ENCODE assay signal across 25 mouse cellular contexts in the genomic region with DNA sequence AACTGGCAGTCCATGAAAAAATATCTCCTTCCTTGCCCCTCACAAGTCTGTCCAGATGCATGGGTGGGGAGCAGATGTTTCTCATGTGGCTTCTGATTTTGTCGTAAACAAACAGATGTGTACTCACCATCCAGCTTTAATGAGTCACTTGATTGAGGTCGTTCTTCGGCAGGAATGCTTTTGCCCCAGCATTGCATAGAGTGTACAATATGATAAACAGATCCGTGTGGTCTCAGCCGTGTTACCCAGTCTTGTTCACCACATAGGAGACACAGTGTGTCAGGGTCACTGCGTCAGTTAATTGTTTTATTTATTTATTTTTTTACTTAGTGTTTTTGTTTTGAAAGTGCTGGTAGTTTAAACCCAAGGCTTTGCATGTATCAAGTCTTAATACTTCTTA.
A peak's percentile ranks its signal among the peaks of the same experiment; 100 is the strongest.
DNase-seq lines count a peak whose midpoint lies in the region; ATAC-seq and TF ChIP-seq lines count a peak whose summit lies in the region.
"Had no signal": no experiment of that assay in that cellular context is flagged by ENCODE, and none has a peak within 500 bp of the region (broad histone marks: within the 10 kb centered on the region; RNA-seq: fewer than 3 reads in every experiment).

No protein-coding gene starts in this region.

- no peaks in the 10 kb centered on the region for H3K36me3 ChIP-seq in lung, embryonic 14.5 days (ENCODE audit: insufficient read depth)
- no peaks in the 10 kb centered on the region for H3K36me3 ChIP-seq in lung, postnatal 0 days (ENCODE audit: insufficient read depth, low read length)
- no peaks in the 10 kb centered on the region for H3K36me3 ChIP-seq in limb, embryonic 11.5 days (ENCODE audit: control insufficient read depth, insufficient read depth, low read length)
- H3K36me3 ChIP-seq: heart, embryonic 12.5 days; heart, embryonic 15.5 days had no signal

- no peak for TF ChIP-seq EP300 in lung, postnatal 0 days (IDR thresholded peaks at IDR 0.05)

- H3K4me3 ChIP-seq in lung, embryonic 14.5 days (ENCODE audit: low read depth, low read length), result no peak overlapping the region
- H3K4me3 ChIP-seq in lung, postnatal 0 days (ENCODE audit: low read depth, low read length), result no peak overlapping the region
- H3K4me3 ChIP-seq in limb, embryonic 11.5 days (ENCODE audit: low read depth, low read length), result no peak overlapping the region
- H3K4me3 ChIP-seq: embryonic facial prominence, embryonic 13.5 days; gastrocnemius, adult 2 months; heart, embryonic 12.5 days; heart, embryonic 15.5 days; hindbrain, embryonic 10.5 days; hindbrain, embryonic 13.5 days had no signal

- 44% methylated on average over 6 of the region's 6 CpGs for WGBS in lung, embryonic 14.5 days
- WGBS in lung, postnatal 0 days, result 53% methylated on average over 6 of the region's 6 CpGs
- WGBS in limb, embryonic 11.5 days, result 43% methylated on average over 6 of the region's 6 CpGs

- no peak for TF ChIP-seq CTCF in lung, embryonic 14.5 days (IDR thresholded peaks at IDR 0.05; ENCODE audit: low read depth)
- TF ChIP-seq CTCF in lung, postnatal 0 days (IDR thresholded peaks at IDR 0.05), result no peak

- peak; percentile 75 for ATAC-seq in lung, embryonic 14.5 days (ENCODE audit: insufficient read depth)
- ATAC-seq in lung, postnatal 0 days, result peak; percentile 30; the same call in 1 of the 2 replicates
- no peak for ATAC-seq in limb, embryonic 11.5 days (ENCODE audit: insufficient number of reproducible peaks, low FRiP score, low TSS enrichment, low read depth)
- ATAC-seq: CD4-positive, CD25-positive, alpha-beta regulatory T cell, adult 4 months; hindbrain, embryonic 16.5 days had no signal

- H3K27me3 ChIP-seq in lung, embryonic 14.5 days (ENCODE audit: insufficient read depth, low read length), result no peaks in the 10 kb centered on the region
- no peaks in the 10 kb centered on the region for H3K27me3 ChIP-seq in lung, postnatal 0 days (replicated peaks; ENCODE audit: insufficient read depth, low read length)
- no peaks in the 10 kb centered on the region for H3K27me3 ChIP-seq in limb, embryonic 11.5 days (ENCODE audit: control insufficient read depth, insufficient read depth, low read length)
- H3K27me3 ChIP-seq: embryonic facial prominence, embryonic 13.5 days; heart, embryonic 12.5 days; heart, embryonic 15.5 days; hindbrain, embryonic 13.5 days had no signal

- no peak overlapping the region for H3K4me2 ChIP-seq in lung, embryonic 14.5 days
- H3K4me2 ChIP-seq in lung, postnatal 0 days (replicated peaks; ENCODE audit: low read depth, low read length), result no peak overlapping the region
- no peak overlapping the region for H3K4me2 ChIP-seq in limb, embryonic 11.5 days (ENCODE audit: low read depth, severe bottlenecking)
- H3K4me2 ChIP-seq: embryonic facial prominence, embryonic 13.5 days; heart, embryonic 12.5 days; heart, embryonic 15.5 days; hindbrain, embryonic 13.5 days had no signal

- H3K27ac ChIP-seq in lung, embryonic 14.5 days (ENCODE audit: low read depth), result no peak overlapping the region
- H3K27ac ChIP-seq in lung, postnatal 0 days (ENCODE audit: low read length), result no peak overlapping the region
- H3K27ac ChIP-seq in limb, embryonic 11.5 days (replicated peaks; ENCODE audit: low read depth, low read length), result no peak overlapping the region
- H3K27ac ChIP-seq: embryonic facial prominence, embryonic 13.5 days; gastrocnemius, adult 2 months; heart, embryonic 15.5 days; hindbrain, embryonic 10.5 days; hindbrain, embryonic 13.5 days had no signal

- no peak overlapping the region for H3K9ac ChIP-seq in lung, embryonic 14.5 days
- no peak overlapping the region for H3K9ac ChIP-seq in lung, postnatal 0 days (replicated peaks; ENCODE audit: low read depth)
- no peak overlapping the region for H3K9ac ChIP-seq in limb, embryonic 11.5 days (ENCODE audit: low read length)
- H3K9ac ChIP-seq: embryonic facial prominence, embryonic 13.5 days; heart, embryonic 12.5 days; heart, embryonic 15.5 days; hindbrain, embryonic 13.5 days had no signal

- H3K4me1 ChIP-seq in lung, embryonic 14.5 days (ENCODE audit: insufficient read depth), result no peaks in the 10 kb centered on the region
- no peaks in the 10 kb centered on the region for H3K4me1 ChIP-seq in lung, postnatal 0 days (ENCODE audit: insufficient read depth, low read depth, low read length)
- no peaks in the 10 kb centered on the region for H3K4me1 ChIP-seq in limb, embryonic 11.5 days (ENCODE audit: control insufficient read depth, insufficient read depth, low read length)
- H3K4me1 ChIP-seq: hindbrain, embryonic 10.5 days had no signal

- peak; percentile 41 for DNase-seq in lung, embryonic 14.5 days
- DNase-seq in lung, adult 18-20 months, result no peak
- peak; percentile 22 for DNase-seq in lung, postnatal 0 days (ENCODE audit: low spot score)
- no peak for DNase-seq in lung, postnatal 10 days
- peak; percentile 49 for DNase-seq in forelimb bud, embryonic 11.5 days (ENCODE audit: low read depth, low spot score)
- peak; percentile 27 for DNase-seq in limb, embryonic 11.5 days (ENCODE audit: low spot score)
- no peak for DNase-seq in kidney, adult 9 months
- DNase-seq: adrenal gland, adult 2 months; adrenal gland, postnatal 14 days; cerebellum, adult 11 months; cerebellum, adult 2 months; cerebellum, adult 9-11 months; cerebellum, postnatal 25 days; gastrocnemius, adult 2 months; gastrocnemius, postnatal 14 days; heart, adult 11 months; heart, postnatal 10 days; heart, postnatal 36 days had no signal

- H3K9me3 ChIP-seq in lung, embryonic 14.5 days (ENCODE audit: low read depth, low read length), result no peaks in the 10 kb centered on the region
- no peaks in the 10 kb centered on the region for H3K9me3 ChIP-seq in lung, postnatal 0 days (ENCODE audit: low read length)
- H3K9me3 ChIP-seq in limb, embryonic 11.5 days (ENCODE audit: control insufficient read depth, low read length), result no peaks in the 10 kb centered on the region
- H3K9me3 ChIP-seq: embryonic facial prominence, embryonic 13.5 days; heart, embryonic 12.5 days; heart, embryonic 15.5 days; hindbrain, embryonic 10.5 days; hindbrain, embryonic 13.5 days had no signal

Comparison
In these comparisons a context has a peak if more than half of its experiments do, and no peak if none do; other contexts are left out.
1. DNase-seq: peak in lung, embryonic 14.5 days (single experiment), lung, postnatal 0 days (single experiment), forelimb bud, embryonic 11.5 days (single experiment) and limb, embryonic 11.5 days (single experiment); none in lung, adult 18-20 months (0 of 2), lung, postnatal 10 days (single experiment) and kidney, adult 9 months (single experiment).